Mouse (Mus musculus) MEL (cell line): ENCODE results near the gene Macrod1. TPM values are rescaled to one million over a fixed set of nuclear protein-coding genes. Genes with fewer than 3 reads are reported as not detected.

Experiments used
- DNase-seq: peaks from one replicate; pipeline ENCODE4 v3.0.0; 2011; ENCODE audit warnings: low read depth, low spot score
- H3K27ac ChIP-seq: 2 replicates; pipeline ENCODE4 v1.5.1; 2012; ENCODE audit warnings: low read depth, mild to moderate bottlenecking, control low read depth, low read length, moderate library complexity; ENCODE audit not compliant: control insufficient read depth
- H3K27me3 ChIP-seq, 2 experiments: fragments of 150-350 bp in 1 of 2; sonication (generic) in 1 of 2; 2 replicates each; pipeline ENCODE4 v1.6.1; 2012; ENCODE audit warnings: low read length in 2 of 2, mild to moderate bottlenecking in 2 of 2, improper control_type of control experiment in 1 of 2, moderate library complexity in 1 of 2; ENCODE audit not compliant: insufficient read depth in 2 of 2, control insufficient read depth in 1 of 2
- H3K36me3 ChIP-seq, 2 experiments: 2 replicates each; pipeline ENCODE4 v1.6.1; 2012 to 2014; ENCODE audit warnings: low read length in 2 of 2, improper control_type of control experiment in 1 of 2, inconsistent platforms in 1 of 2, mild to moderate bottlenecking in 1 of 2; ENCODE audit not compliant: insufficient read depth in 2 of 2, control insufficient read depth in 1 of 2
- H3K4me1 ChIP-seq, 2 experiments: fragments of 150-350 bp in 1 of 2; sonication (generic) in 1 of 2; 2 replicates each; pipeline ENCODE4 v1.6.1; 2012; ENCODE audit warnings: low read length in 2 of 2, improper control_type of control experiment in 1 of 2, mild to moderate bottlenecking in 1 of 2; ENCODE audit not compliant: insufficient read depth in 2 of 2, control insufficient read depth in 1 of 2
- H3K4me3 ChIP-seq, 2 experiments: fragments of 150-350 bp in 1 of 2; sonication (generic) in 1 of 2; 2 replicates each; pipeline ENCODE4 v1.5.1; 2012; ENCODE audit warnings: low read depth in 2 of 2, low read length in 2 of 2, mild to moderate bottlenecking in 2 of 2, moderate library complexity in 2 of 2, control low read depth in 1 of 2, improper control_type of control experiment in 1 of 2; ENCODE audit not compliant: control insufficient read depth in 1 of 2, insufficient read depth in 1 of 2
- H3K79me2 ChIP-seq: 2 replicates; pipeline ENCODE4 v1.6.1; 2012; ENCODE audit warnings: mild to moderate bottlenecking, low read length, moderate library complexity; ENCODE audit not compliant: control insufficient read depth, poor library complexity, insufficient read depth
- H3K9ac ChIP-seq: 2 replicates; pipeline ENCODE4 v1.6.1; 2012; ENCODE audit warnings: low read depth, mild to moderate bottlenecking, control low read depth, low read length, moderate library complexity; ENCODE audit not compliant: control insufficient read depth, poor library complexity, severe bottlenecking
- H3K9me3 ChIP-seq: fragments of 150-350 bp; sonication (generic); replicated peaks from 2 replicates; pipeline ENCODE4 v1.6.1; 2012; ENCODE audit warnings: mild to moderate bottlenecking, low read length, improper control_type of control experiment, moderate library complexity; ENCODE audit not compliant: insufficient read depth
- BHLHE40 ChIP-seq: IDR thresholded peaks from 2 replicates; pipeline ENCODE4 v1.6.1; 2012; ENCODE audit warnings: low read depth, mild to moderate bottlenecking, inconsistent platforms, low read length, improper control_type of control experiment, borderline replicate concordance
- CHD2 ChIP-seq: IDR thresholded peaks from 2 replicates; pipeline ENCODE4 v1.6.1; 2011; ENCODE audit warnings: low read length, improper control_type of control experiment
- CTCF ChIP-seq, 3 experiments: IDR thresholded peaks in 2 of 3; conservative IDR thresholded peaks in 1 of 3; 2 replicates each; pipeline ENCODE4 v1.5.1; 2011 to 2012; ENCODE audit warnings: low read length in 3 of 3, low read depth in 2 of 3, mild to moderate bottlenecking in 2 of 3, improper control_type of control experiment in 1 of 3, inconsistent platforms in 1 of 3, mixed read lengths in 1 of 3, moderate library complexity in 1 of 3; ENCODE audit not compliant: control insufficient read depth in 1 of 3, insufficient read depth in 1 of 3, poor library complexity in 1 of 3, severe bottlenecking in 1 of 3
- E2F4 ChIP-seq: IDR thresholded peaks from 2 replicates; pipeline ENCODE4 v1.6.1; 2011; ENCODE audit warnings: low read depth, low read length, improper control_type of control experiment, borderline replicate concordance
- ELF1 ChIP-seq: IDR thresholded peaks from 2 replicates; pipeline ENCODE4 v1.6.1; 2014; ENCODE audit warnings: low read depth, mild to moderate bottlenecking, inconsistent platforms, low read length, improper control_type of control experiment, moderate library complexity
- EP300 ChIP-seq, 2 experiments: IDR thresholded peaks; 2 replicates each; pipeline ENCODE4 v1.6.1; 2011; ENCODE audit warnings: improper control_type of control experiment in 2 of 2, low read length in 2 of 2, low read depth in 1 of 2, mild to moderate bottlenecking in 1 of 2
- ETS1 ChIP-seq: IDR thresholded peaks from 2 replicates; pipeline ENCODE4 v1.6.1; 2012; ENCODE audit warnings: low read depth, mild to moderate bottlenecking, inconsistent platforms, low read length, improper control_type of control experiment, moderate library complexity
- GABPA ChIP-seq: IDR thresholded peaks from 2 replicates; pipeline ENCODE4 v1.6.1; 2012; ENCODE audit warnings: low read depth, mild to moderate bottlenecking, inconsistent platforms, low read length, improper control_type of control experiment, moderate library complexity
- GATA1 ChIP-seq: IDR thresholded peaks from 2 replicates; pipeline ENCODE4 v1.6.1; 2011; ENCODE audit warnings: low read depth, low read length, improper control_type of control experiment
- HCFC1 ChIP-seq: IDR thresholded peaks from 2 replicates; pipeline ENCODE4 v1.6.1; 2012; ENCODE audit warnings: low read depth, mild to moderate bottlenecking, inconsistent platforms, low read length, improper control_type of control experiment, moderate library complexity
- JUND ChIP-seq: IDR thresholded peaks from 2 replicates; pipeline ENCODE4 v1.6.1; 2011; ENCODE audit warnings: low read depth, mild to moderate bottlenecking, improper control_type of control experiment, low read length
- KAT2A ChIP-seq: conservative IDR thresholded peaks from 2 replicates; pipeline ENCODE4 v1.6.1; 2012; ENCODE audit warnings: low read depth, low read length, improper control_type of control experiment, inconsistent platforms
- MAX ChIP-seq: IDR thresholded peaks from 2 replicates; pipeline ENCODE4 v1.6.1; 2011; ENCODE audit warnings: low read length, improper control_type of control experiment
- MAZ ChIP-seq: IDR thresholded peaks from 2 replicates; pipeline ENCODE4 v1.6.1; 2012; ENCODE audit warnings: low read depth, mild to moderate bottlenecking, inconsistent platforms, low read length, improper control_type of control experiment
- MEF2A ChIP-seq: IDR thresholded peaks from 2 replicates; pipeline ENCODE4 v1.6.1; 2014; ENCODE audit warnings: low read depth, mild to moderate bottlenecking, inconsistent platforms, low read length, improper control_type of control experiment; ENCODE audit not compliant: poor library complexity, insufficient replicate concordance, severe bottlenecking; ENCODE audit errors: extremely low read depth
- MXI1 ChIP-seq: IDR thresholded peaks from 2 replicates; pipeline ENCODE4 v1.6.1; 2011; ENCODE audit warnings: mild to moderate bottlenecking, low read depth, low read length, improper control_type of control experiment
- MYB ChIP-seq: IDR thresholded peaks from 2 replicates; pipeline ENCODE4 v1.6.1; 2011; ENCODE audit warnings: mild to moderate bottlenecking, low read depth, low read length, improper control_type of control experiment
- MYC ChIP-seq: IDR thresholded peaks from 2 replicates; pipeline ENCODE4 v1.6.1; 2011; ENCODE audit warnings: low read depth, mild to moderate bottlenecking, low read length, improper control_type of control experiment, moderate library complexity
- NELFE ChIP-seq: IDR thresholded peaks from 2 replicates; pipeline ENCODE4 v1.6.1; 2011; ENCODE audit warnings: low read depth, low read length, improper control_type of control experiment
- NRF1 ChIP-seq: IDR thresholded peaks from 2 replicates; pipeline ENCODE4 v1.6.1; 2014; ENCODE audit warnings: low read depth, mild to moderate bottlenecking, inconsistent platforms, low read length, improper control_type of control experiment, moderate library complexity; ENCODE audit not compliant: poor library complexity, insufficient read depth, severe bottlenecking
- POLR2A ChIP-seq, 2 experiments: IDR thresholded peaks; 2 replicates each; pipeline ENCODE4 v1.6.1; 2011 to 2012; ENCODE audit warnings: low read length in 2 of 2, mild to moderate bottlenecking in 2 of 2, control low read depth in 1 of 2, improper control_type of control experiment in 1 of 2, low read depth in 1 of 2, moderate library complexity in 1 of 2; ENCODE audit not compliant: control insufficient read depth in 1 of 2, insufficient read depth in 1 of 2, poor library complexity in 1 of 2
- POLR2AphosphoS2 ChIP-seq: IDR thresholded peaks from 2 replicates; pipeline ENCODE4 v1.6.1; 2011; ENCODE audit warnings: low read length, improper control_type of control experiment
- POLR2AphosphoS5 ChIP-seq: IDR thresholded peaks from 2 replicates; pipeline ENCODE4 v1.6.1; 2012; ENCODE audit warnings: low read depth, borderline replicate concordance, mild to moderate bottlenecking, inconsistent platforms, low read length, moderate library complexity, mixed read lengths
- RAD21 ChIP-seq: IDR thresholded peaks from 2 replicates; pipeline ENCODE4 v1.6.1; 2011; ENCODE audit warnings: mild to moderate bottlenecking, low read depth, low read length, improper control_type of control experiment
- RCOR1 ChIP-seq: IDR thresholded peaks from 2 replicates; pipeline ENCODE4 v1.6.1; 2012; ENCODE audit warnings: low read depth, mild to moderate bottlenecking, inconsistent platforms, low read length, improper control_type of control experiment
- SIN3A ChIP-seq: IDR thresholded peaks from 2 replicates; pipeline ENCODE4 v1.6.1; 2012; ENCODE audit warnings: low read length, improper control_type of control experiment, inconsistent platforms
- TAL1 ChIP-seq: IDR thresholded peaks from 2 replicates; pipeline ENCODE4 v1.6.1; 2012; ENCODE audit warnings: mild to moderate bottlenecking, inconsistent platforms, low read length, moderate library complexity, mixed read lengths
- TBP ChIP-seq: IDR thresholded peaks from 2 replicates; pipeline ENCODE4 v1.8.0; 2011; ENCODE audit warnings: low read depth, low read length, improper control_type of control experiment
- TCF12 ChIP-seq: IDR thresholded peaks from 2 replicates; pipeline ENCODE4 v1.6.1; 2014; ENCODE audit warnings: low read depth, mild to moderate bottlenecking, inconsistent platforms, low read length, improper control_type of control experiment, moderate library complexity
- UBTF ChIP-seq: IDR thresholded peaks from 2 replicates; pipeline ENCODE4 v1.6.1; 2012; ENCODE audit warnings: low read depth, mild to moderate bottlenecking, inconsistent platforms, low read length, improper control_type of control experiment, moderate library complexity, borderline replicate concordance; ENCODE audit not compliant: insufficient read depth
- USF1 ChIP-seq: IDR thresholded peaks from 2 replicates; pipeline ENCODE4 v1.6.1; 2014; ENCODE audit warnings: low read depth, mild to moderate bottlenecking, inconsistent platforms, low read length, improper control_type of control experiment, moderate library complexity
- USF2 ChIP-seq, 2 experiments: IDR thresholded peaks; 2 replicates each; pipeline ENCODE4 v1.6.1; 2011 to 2012; ENCODE audit warnings: improper control_type of control experiment in 2 of 2, low read length in 2 of 2, borderline replicate concordance in 1 of 2, inconsistent platforms in 1 of 2, low read depth in 1 of 2, mild to moderate bottlenecking in 1 of 2; ENCODE audit not compliant: insufficient read depth in 1 of 2
- ZC3H11A ChIP-seq: IDR thresholded peaks from 2 replicates; pipeline ENCODE4 v1.6.1; 2012; ENCODE audit warnings: low read depth, mild to moderate bottlenecking, inconsistent platforms, low read length, improper control_type of control experiment
- ZKSCAN1 ChIP-seq: IDR thresholded peaks from 2 replicates; pipeline ENCODE4 v1.6.1; 2012; ENCODE audit warnings: low read depth, mild to moderate bottlenecking, inconsistent platforms, low read length, improper control_type of control experiment, moderate library complexity
- ZNF384 ChIP-seq: IDR thresholded peaks from 2 replicates; pipeline ENCODE4 v1.6.1; 2012; ENCODE audit warnings: low read depth, mild to moderate bottlenecking, inconsistent platforms, low read length, improper control_type of control experiment
- polyA plus RNA-seq, 2 experiments: library from polyadenylated mRNA; stranded (reverse) in 1 of 2; unstranded in 1 of 2; fragments of >175 nt in 1 of 2; fragments of >200 nt in 1 of 2; gene quantifications; 2 replicates each; pipeline versions ENCODE4 v1.2.1 to v1.2.4; 2012; ENCODE audit warnings: low replicate concordance in 2 of 2, low read depth in 1 of 2; ENCODE audit not compliant: insufficient read length in 2 of 2, insufficient read depth in 1 of 2, missing spikeins in 1 of 2
- total RNA-seq: library from RNA; depleted of rRNA; stranded (reverse); fragments of 300-350 nt; gene quantifications from 2 replicates; pipeline ENCODE4 v1.2.3, GENCODE M21; 2012

The Macrod1 gene
- total and polyA plus RNA-seq, 3 experiments = 4.5 to 15.7 TPM; not detected in 1

- no peak for TF ChIP-seq SIN3A
Measured at GRCm38 (mm10) chr19:7062916-7063315, 6.3 kb downstream of the Macrod1 start (continued).

- H3K27me3 ChIP-seq = no peaks in the 10 kb centered on the region
- H3K4me3 ChIP-seq = no peak overlapping the region
- peaks cover 4 to 27% of the 10 kb centered on the region in 2 experiments; a peak in 3 of 4 replicates for H3K4me1 ChIP-seq
- DNase-seq = peak; percentile 88
- H3K79me2 ChIP-seq = no peaks in the 10 kb centered on the region
- peaks cover 0 to 5% of the 10 kb centered on the region in 2 experiments; a peak in 1 of 4 replicates for H3K36me3 ChIP-seq
- no peak overlapping the region for H3K9ac ChIP-seq
- no peaks in the 10 kb centered on the region for H3K9me3 ChIP-seq
- no peak overlapping the region for H3K27ac ChIP-seq
- TF ChIP-seq POLR2A (IDR thresholded peaks at IDR 0.05; ENCODE audit: control insufficient read depth in 1 of 2, insufficient read depth in 1 of 2, low read depth in 1 of 2, low read length in 2 of 2, poor library complexity in 1 of 2) = no peak
- no peak for TF ChIP-seq USF1
- no peak for TF ChIP-seq USF2 (IDR thresholded peaks at IDR 0.05; ENCODE audit: borderline replicate concordance in 1 of 2, insufficient read depth in 1 of 2, low read depth in 1 of 2, low read length in 2 of 2)
- 0 out of 2 replicates have a peak, but pooled peaks have one; percentile 27 for TF ChIP-seq HCFC1
- no peak for TF ChIP-seq MAZ
- peak; percentile 29; the same call in 1 of the 2 replicates for TF ChIP-seq MAX
- no peak for TF ChIP-seq ETS1
- no peak for TF ChIP-seq POLR2AphosphoS2
- no peak for TF ChIP-seq UBTF
- TF ChIP-seq TBP = no peak
- TF ChIP-seq EP300 (IDR thresholded peaks at IDR 0.05; ENCODE audit: low read depth in 1 of 2, low read length in 2 of 2) = no peak
- TF ChIP-seq TCF12 = peak; percentile 25; the same call in 1 of the 2 replicates
- peak; percentile 96 to 99 (median 98) for TF ChIP-seq CTCF (IDR thresholded peaks at IDR 0.05 in 2 of 3, conservative IDR thresholded peaks at IDR 0.05 in 1 of 3; ENCODE audit: control insufficient read depth in 1 of 3, insufficient read depth in 1 of 3, low read depth in 2 of 3, low read length in 3 of 3, poor library complexity in 1 of 3, severe bottlenecking in 1 of 3)
- TF ChIP-seq ZC3H11A = peak; percentile 75
- TF ChIP-seq NRF1 = no peak
- no peak for TF ChIP-seq GATA1
- TF ChIP-seq E2F4 = no peak
- no peak for TF ChIP-seq CHD2
- peak; percentile 92 for TF ChIP-seq RAD21
- TF ChIP-seq MXI1 = no peak
- TF ChIP-seq KAT2A = no peak
- no peak for TF ChIP-seq MEF2A
- TF ChIP-seq ZNF384 = peak; percentile 20; the same call in 1 of the 2 replicates
- TF ChIP-seq MYB = no peak
- no peak for TF ChIP-seq TAL1
- TF ChIP-seq NELFE = no peak
- peak; percentile 41; the same call in 1 of the 2 replicates for TF ChIP-seq SIN3A
- TF ChIP-seq POLR2AphosphoS5 = no peak
- TF ChIP-seq BHLHE40 = no peak
- no peak for TF ChIP-seq JUND
- no peak for TF ChIP-seq ELF1
- TF ChIP-seq MYC = peak; percentile 53; the same call in 1 of the 2 replicates
- TF ChIP-seq RCOR1 = 0 out of 2 replicates have a peak, but pooled peaks have one; percentile 21
- TF ChIP-seq GABPA = no peak
- no peak for TF ChIP-seq ZKSCAN1
Measured at GRCm38 (mm10) chr19:7064571-7064970, 8.0 kb downstream of the Macrod1 start.
